Mouse (Mus musculus): ENCODE results near the gene Adora1. TPM values are rescaled to one million over a fixed set of nuclear protein-coding genes. Genes with fewer than 3 reads are reported as not detected.
A peak's percentile ranks its signal among the peaks of the same experiment; 100 is the strongest.

Gene Adora1
- total RNA-seq, 1 experiment from 2014 or later = not detected

DNA sequence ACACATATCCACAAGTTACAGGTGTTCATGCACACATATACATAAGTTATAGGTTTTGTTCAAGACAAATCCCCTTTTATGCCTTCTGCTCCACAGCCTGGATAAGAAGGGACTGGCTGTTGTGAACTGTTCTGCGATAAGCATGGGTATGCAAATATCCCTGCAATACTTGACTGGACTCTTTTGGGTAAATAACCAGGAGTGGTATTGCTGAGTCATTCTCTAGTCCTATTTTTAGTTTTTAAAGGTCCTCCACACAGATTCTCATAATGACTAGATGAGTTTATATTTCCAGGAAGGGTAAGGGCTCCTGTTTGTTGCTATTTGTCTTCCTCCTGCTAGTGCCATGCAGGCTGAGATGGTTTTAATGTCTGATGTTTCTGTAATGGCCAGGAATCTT lies 14.1 kb downstream of the Adora1 start:
- ATAC-seq (replicated peaks; ENCODE audit: insufficient number of reproducible peaks, low FRiP score, low TSS enrichment, poor library complexity, severe bottlenecking) = no peak

DNA sequence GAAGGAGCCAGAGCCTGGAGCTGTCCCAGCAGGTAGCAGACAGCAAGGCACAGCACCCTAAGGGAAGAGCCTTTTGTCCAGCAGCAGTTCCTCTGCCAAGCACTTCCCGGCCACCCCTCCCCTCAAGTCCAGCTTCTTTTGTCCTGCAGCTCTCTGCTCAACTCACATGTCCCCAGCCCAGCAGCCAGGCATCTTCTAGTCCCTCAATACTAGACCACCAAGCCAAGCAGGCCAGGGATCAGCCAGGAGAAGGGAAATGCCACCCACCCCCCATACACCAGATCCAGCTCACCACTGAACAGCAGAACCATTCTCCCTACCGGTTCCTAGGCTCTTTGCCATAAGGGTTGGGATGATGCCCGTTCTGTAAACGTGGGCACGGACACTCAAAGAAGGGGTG lies 15.6 kb downstream of the Adora1 start:
- ATAC-seq (replicated peaks; ENCODE audit: insufficient number of reproducible peaks, low FRiP score, low TSS enrichment, poor library complexity, severe bottlenecking) = no peak

DNA sequence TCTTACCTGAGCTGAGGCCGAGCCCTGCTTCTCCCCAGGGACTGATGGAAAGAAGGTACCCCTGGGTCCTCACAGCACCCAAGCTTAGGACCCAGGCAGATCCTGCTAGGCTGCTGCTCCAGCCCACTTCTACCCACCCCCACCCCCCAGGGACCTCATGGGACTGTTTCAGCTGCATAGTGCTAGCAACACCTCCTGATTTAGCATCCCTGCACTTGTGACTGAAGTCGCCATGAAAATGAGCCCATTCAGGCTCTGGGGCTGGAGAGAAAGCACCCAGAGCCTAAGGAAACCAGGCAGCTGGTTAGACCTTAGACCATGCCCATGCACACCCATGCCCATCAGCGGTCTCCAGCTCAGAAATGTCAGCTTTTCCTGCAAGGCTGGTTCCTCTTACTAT lies 17.3 kb downstream of the Adora1 start:
- no peak for ATAC-seq (replicated peaks; ENCODE audit: insufficient number of reproducible peaks, low FRiP score, low TSS enrichment, poor library complexity, severe bottlenecking)

DNA sequence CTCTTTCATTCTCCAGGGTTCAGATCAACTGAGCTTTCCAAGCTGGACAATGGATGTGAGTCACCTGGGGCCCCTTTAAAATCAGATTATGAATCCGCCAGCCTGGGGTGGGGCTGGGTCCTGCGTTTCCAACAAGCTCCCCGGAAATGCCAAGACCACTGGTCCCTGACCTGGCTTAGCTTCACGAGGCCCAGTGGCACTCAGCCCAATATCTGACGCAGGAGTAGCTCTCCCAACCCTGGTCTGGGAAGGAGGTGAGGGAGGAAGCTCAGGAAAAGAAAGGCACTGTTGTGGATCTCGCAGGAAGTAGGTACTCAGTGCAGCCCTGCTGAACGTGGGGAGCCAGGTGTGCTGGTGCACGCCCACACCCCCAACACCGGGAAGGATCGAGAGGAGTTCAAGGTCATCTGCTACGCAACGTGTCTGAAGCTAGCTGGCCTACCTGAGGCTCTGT lies 18.2 kb downstream of the Adora1 start:
- no peak for ATAC-seq (replicated peaks; ENCODE audit: insufficient number of reproducible peaks, low FRiP score, low TSS enrichment, poor library complexity, severe bottlenecking)

DNA sequence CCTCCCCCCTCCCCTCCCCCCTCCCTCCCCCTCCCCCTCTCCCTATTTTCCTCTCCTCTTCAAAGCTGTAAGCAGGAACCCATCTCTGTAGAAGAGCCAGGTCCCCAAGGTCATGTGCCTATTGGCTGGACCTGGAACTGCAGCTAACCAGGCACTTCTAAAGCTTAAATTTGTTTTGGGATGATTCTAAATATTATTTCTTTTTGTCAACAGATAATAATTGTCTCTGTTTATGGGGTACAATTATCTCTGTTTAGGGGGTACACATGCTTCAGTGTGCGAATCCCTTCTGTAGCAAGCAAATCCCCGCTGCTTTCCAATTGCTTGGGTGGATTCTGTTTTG lies 18.6 kb downstream of the Adora1 start:
- no peak for ATAC-seq (replicated peaks; ENCODE audit: insufficient number of reproducible peaks, low FRiP score, low TSS enrichment, poor library complexity, severe bottlenecking)

DNA sequence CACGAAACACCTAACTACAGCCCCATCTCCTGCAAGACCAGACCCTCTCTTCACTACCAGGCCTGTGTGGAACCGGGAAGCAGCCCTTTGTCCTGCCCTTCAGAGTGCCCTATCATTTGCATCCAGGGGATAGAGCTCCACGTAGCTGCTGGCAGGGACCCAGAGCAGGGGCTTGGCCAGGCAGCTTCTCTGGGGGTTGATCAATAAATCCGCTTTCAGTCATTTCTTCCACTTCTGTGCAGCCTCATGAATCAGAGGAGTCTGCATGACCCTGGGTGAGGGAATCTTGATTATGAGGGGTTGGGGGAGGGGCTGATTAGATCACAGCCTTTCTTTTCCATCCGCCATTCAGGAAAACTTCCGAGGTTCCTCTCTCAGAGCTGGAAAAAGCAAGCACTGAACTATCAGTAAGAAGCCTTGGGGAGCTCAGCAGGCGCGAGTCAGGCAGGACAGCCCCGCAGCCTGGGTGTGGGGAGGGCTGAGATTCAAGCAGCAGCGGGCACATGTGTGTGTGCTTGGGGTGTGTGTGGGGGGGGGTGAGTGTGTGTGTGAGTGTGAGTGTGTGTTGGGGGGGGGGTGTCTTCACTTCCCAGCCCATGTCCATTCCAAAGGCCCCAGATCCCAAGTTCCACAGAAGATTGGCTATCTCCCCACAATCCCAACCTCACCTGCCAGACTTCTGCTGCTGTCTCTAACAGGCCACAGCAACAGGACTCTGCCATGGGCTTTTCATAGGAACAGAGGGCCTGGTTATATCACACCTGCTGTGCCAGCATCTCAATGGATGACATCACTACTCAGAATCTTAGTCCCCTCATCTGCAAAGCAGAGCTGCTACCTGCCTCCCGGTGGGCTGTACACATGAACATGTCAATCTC lies 19.2 kb downstream of the Adora1 start:
- no peak for ATAC-seq (replicated peaks; ENCODE audit: insufficient number of reproducible peaks, low FRiP score, low TSS enrichment, poor library complexity, severe bottlenecking)

DNA sequence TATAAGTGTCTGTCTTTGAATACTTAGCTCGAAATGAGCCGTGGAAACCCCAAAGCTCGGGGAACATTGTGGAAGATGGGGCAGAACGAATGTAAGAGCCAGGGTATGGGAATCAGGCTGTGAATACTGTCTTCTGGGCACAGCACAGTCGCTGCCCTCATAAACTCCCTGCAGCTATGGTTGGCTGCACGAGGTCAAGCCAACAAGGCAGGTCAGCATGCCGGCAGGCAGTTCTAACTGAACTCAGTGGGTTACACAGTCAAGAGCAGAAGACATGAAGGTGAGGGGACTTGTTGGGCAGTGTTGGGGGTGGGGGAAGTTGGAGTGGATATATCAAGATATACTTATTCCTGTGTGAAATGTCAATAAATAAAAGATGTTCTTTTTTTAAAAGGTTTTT lies 20.2 kb downstream of the Adora1 start:
- no peak for ATAC-seq (replicated peaks; ENCODE audit: insufficient number of reproducible peaks, low FRiP score, low TSS enrichment, poor library complexity, severe bottlenecking)

DNA sequence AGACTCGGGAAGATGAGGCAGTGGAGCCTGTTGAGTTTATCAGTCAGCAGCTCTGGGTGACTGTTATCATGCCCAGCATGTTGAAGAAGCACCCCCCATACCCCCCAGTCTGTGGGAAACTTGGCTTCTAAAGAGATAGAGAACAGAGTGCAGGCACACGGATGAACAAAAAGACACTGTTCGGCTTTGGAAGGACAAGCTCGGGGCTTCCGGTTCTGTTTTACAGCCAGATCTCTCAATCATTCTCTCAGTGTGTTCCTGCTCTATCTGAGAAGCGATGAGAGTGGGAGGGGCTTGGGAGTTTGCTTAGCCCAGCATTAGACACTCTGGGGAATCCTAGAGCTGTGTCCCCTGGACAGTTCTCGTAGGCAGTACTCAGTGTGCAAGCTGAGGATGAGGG lies 21.8 kb downstream of the Adora1 start:
- no peak for ATAC-seq (replicated peaks; ENCODE audit: insufficient number of reproducible peaks, low FRiP score, low TSS enrichment, poor library complexity, severe bottlenecking)

DNA sequence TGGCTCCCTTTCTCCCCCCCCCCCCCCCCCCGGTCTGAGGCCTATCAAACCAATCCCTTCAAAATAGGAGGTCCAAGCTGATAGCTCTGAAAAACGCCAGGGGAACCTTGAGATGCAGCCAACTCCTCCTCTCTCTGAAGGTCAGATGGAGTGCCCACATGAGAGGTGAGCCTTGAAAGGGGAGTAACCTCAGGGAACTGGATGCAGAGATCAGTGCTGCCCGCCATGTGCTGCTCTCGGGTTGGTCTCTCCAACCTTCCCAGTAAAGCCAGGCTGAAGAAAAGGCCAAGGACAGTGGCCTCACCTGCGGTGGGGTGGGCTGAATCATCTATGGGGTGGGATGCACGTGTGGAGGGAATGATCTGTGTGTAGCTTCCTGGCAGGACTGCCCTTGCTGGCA lies 22.9 kb downstream of the Adora1 start:
- no peak for ATAC-seq (replicated peaks; ENCODE audit: insufficient number of reproducible peaks, low FRiP score, low TSS enrichment, poor library complexity, severe bottlenecking)

DNA sequence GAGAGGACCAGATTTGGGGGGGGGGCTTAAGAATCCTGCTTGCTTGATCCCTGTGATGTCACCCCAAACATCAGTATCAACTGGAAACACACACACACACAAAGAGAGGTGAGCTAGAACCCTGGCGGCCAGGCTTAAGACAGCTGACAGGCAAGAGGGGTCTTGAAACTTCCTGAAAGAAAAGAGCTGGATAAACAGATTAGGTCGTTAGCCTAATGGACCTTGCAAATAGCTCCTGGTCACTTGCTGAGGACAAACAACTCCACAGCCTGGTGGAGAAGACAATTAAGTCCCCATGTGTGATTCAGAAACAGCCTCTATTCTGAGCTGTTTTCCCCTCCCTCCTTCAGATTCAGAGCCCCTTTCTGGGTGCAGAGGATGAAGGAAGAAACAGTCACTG lies 23.6 kb downstream of the Adora1 start:
- no peak for ATAC-seq (replicated peaks; ENCODE audit: insufficient number of reproducible peaks, low FRiP score, low TSS enrichment, poor library complexity, severe bottlenecking)

DNA sequence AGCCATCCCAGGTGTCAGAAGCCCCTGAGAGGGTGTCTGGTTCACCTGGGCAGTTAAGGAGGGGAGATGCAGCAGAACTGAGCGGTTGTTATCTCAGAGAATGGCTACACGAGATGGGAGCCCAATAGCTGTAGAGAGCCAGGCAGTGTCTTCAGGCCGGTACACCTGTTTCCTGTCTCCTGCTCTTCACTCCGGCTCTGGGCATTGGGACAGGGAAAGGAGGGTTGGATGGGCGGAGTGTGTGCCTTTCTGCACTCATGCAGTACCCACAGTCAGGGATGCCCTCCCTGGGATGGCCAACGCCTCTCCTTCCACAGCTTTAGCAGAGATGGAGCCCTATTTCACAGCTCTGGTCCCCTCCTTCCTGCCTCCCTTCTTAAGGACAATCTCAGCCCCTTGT lies 24.2 kb downstream of the Adora1 start:
- ATAC-seq (replicated peaks; ENCODE audit: insufficient number of reproducible peaks, low FRiP score, low TSS enrichment, poor library complexity, severe bottlenecking) = no peak

DNA sequence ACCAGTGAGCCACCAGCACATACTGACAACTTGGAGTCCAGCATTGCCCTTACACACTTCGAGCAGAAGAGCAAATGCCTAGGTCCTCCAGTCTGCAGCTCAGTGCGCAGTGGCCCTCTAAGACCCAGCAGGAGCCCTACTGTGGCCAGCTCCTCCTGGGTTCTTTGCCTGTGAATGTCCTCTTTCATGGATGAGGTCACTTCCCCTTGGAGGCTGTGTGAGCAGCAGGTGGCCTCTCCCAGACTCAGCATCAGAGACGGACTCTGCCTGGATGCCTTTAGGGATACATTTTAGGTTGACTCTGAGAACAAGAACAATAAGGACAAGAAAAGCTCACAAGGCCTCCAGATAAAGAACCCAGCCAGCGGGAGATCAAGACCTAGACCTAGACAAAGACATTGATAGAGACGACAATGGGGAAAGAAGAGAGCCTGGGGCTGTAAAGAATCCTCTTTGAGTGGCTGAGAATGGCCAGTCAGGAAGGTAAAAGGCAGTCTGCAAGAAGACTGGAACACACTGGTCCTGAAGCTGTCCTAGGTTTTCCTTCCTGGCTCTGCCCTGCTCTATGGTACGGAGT lies 25.0 kb downstream of the Adora1 start:
- ATAC-seq (replicated peaks; ENCODE audit: insufficient number of reproducible peaks, low FRiP score, low TSS enrichment, poor library complexity, severe bottlenecking) = no peak

DNA sequence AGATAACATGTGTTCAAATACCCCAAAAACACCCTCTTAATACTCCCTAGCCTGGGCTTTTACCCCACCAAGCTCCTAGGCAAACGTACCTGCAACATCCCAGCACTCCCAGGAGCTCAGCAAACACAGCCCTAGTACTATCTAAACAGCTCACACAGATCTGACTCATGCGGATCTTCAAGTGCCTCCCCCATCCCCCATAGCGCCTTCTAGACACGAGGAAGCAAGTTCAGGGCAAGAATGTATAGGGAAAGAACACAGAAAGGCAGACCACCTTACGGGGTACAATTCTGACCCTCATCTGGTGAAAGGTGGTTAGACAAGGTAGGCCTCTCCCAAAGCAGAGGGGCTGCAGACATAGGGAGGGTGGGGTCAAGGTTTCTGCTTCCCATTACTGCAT lies 29.1 kb downstream of the Adora1 start:
- ATAC-seq (replicated peaks; ENCODE audit: insufficient number of reproducible peaks, low FRiP score, low TSS enrichment, poor library complexity, severe bottlenecking) = no peak

DNA sequence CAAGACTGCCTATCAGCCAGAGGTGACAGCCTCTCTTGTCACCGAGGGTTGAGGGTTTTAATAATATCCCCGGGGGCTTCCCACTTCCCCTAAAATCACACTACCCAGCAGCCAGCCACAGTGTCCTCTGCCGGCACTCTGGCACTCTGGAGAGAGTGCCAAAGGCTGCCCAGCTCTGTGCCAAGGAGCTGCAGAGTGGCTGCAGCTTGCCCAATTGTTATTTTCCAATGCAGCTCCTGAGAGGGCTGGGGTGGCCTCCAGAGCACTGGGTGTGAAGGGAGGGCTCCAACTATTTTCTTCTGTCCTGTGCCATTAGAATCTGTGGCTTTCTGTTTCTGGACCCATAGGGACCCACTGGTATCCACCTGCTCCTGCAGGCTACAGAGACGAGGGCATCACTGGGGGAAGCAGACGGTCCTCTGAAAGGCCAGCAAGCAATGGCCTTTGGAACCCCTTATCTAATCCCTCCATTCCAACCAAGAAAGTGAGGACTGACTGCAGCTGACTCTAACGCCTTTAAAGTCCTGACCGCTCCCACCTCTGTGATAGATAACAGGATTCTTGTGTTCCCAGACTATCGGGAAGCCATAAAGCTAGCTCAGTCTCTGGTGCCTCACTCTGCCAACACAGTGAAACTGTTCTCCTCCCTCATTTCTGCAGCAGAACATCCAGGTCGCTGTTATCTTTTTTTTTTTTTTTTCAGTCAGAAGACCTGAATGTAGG lies 29.8 kb downstream of the Adora1 start:
- ATAC-seq (replicated peaks; ENCODE audit: insufficient number of reproducible peaks, low FRiP score, low TSS enrichment, poor library complexity, severe bottlenecking) = no peak

DNA sequence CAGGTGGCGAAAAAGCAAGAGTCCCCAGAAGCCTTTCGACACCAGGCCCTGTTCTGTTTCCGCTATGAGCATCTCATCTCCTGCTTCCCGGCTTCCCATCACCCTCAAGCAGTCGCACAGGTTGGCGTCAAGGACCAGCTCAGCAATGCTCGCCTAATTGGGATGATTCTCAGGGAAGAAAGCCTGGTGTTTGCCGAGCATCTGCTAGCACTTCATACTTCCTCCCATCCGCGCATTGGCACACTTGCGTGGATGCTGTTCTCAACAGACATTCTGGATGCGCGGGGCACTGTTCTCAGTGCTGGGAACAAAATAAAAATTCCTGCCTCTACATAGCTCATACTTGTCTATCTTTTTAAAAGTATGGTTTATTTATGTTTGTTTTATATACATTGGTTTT lies 31.0 kb downstream of the Adora1 start:
- ATAC-seq (replicated peaks; ENCODE audit: insufficient number of reproducible peaks, low FRiP score, low TSS enrichment, poor library complexity, severe bottlenecking) = no peak

DNA sequence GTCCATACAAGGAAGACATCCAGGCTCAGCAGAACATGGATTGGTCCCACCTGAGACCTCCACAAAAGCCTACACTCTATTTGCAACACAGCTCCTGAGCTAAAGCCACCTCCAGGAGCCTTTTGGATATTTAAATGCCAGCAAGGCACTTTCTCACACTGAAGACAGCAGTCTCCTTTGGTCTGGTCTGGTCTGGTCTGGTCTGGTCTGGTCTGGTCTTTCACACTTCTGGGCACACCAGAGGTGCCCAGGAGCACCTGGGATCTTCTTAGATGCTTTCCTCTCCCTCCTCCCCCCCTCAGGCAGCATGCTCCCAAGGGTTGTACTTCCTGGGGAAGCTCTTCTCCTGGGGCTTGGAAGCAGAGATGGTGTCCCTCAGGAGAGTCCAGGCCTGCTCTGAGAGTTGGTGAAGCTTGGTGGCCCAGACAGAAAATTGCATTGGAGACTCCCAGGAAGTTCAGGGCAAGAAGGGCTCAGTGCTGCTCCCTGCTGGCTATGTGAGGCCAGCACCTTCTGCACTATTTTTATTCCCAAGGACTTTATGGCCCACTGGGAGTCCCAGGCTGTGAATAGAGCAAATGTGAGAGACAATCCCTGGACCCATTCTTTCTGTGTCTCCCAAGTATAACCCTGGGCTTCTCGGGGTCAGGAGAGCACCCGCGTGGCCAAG lies 33.3 kb downstream of the Adora1 start:
- peak; percentile 51; the same call in 1 of the 2 replicates for ATAC-seq (replicated peaks; ENCODE audit: insufficient number of reproducible peaks, low FRiP score, low TSS enrichment, poor library complexity, severe bottlenecking)

DNA sequence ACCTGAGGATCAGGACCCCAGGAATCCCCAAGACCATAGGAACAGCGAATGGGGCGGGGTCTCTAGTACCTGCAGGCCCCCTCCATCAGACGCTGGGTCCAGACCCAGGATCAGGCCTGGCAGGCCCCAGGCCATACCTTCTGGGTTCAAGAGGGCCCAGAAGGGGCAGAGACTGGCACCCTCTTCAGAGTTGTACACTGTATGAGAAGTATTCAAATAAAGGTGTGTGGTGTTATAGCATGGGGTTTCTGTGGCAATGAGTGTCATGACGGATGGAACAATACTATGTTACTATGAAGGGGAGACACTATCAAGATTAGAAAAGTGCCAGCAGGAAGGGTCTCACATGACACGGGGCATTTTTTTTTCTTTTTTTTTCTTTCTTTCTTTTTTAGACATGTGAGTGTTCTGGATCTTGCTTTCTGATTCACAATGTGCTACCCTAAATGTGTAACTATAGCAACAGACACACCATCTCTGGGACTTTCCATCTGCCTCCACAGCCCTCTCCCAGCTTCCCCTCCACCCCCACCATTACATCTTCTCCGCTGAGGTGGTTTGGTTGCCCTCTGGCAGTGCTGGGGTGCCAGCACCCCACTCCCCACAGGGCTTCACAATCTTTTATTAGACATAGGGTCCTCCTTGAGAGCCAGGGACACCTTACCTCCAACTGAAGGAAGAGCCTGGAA lies 34.1 kb downstream of the Adora1 start:
- no peak for ATAC-seq (replicated peaks; ENCODE audit: insufficient number of reproducible peaks, low FRiP score, low TSS enrichment, poor library complexity, severe bottlenecking)

DNA sequence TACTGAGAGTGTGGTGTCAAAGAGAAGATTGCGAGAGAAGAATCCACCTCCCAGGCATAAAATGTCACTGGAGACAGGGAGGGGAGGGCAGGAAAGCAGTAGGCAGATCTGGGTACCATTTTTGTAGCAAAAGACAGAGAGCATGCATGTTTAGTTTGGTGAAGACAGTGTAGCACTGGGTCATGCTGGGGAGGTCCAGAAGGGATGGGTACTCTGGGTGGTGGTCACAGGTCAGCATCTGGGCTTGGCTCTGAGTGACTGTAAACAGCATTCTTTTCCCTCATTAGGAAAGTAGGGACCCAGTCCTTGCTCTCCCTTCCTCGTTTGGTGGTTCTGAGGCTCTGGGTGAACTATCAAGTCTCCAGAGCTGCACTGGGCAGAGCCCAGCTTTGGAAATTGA lies 34.8 kb downstream of the Adora1 start:
- ATAC-seq (replicated peaks; ENCODE audit: insufficient number of reproducible peaks, low FRiP score, low TSS enrichment, poor library complexity, severe bottlenecking) = no peak

All from monocyte, adult 5-6 weeks (primary cell).